Mouse (Mus musculus) forebrain, postnatal 0 days (tissue): Measurements from ENCODE around the gene Rbm25. TPM values are rescaled to one million over a fixed set of nuclear protein-coding genes. Genes with fewer than 3 reads are reported as not detected.

Experiments
- ATAC-seq: fragments of 200-750 bp; cut with Nextera tagmentation; 2 replicates; pipeline ENCODE4 v1.8.0; 2017; ENCODE audit warnings: mild to moderate bottlenecking, moderate library complexity
- DNase-seq: peaks from one replicate; pipeline ENCODE4 v3.0.0-alpha.2; 2015
- H3K27ac ChIP-seq: fragments of 300-500 bp; sonication (generic); 2 replicates; pipeline ENCODE4 v1.5.1; 2014; ENCODE audit warnings: low read depth, mild to moderate bottlenecking, antibody characterized with exemption, low read length, moderate library complexity, mixed read lengths
- H3K27me3 ChIP-seq: fragments of 300-500 bp; sonication (generic); 2 replicates; pipeline ENCODE4 v1.6.1; 2014; ENCODE audit warnings: mild to moderate bottlenecking, low read length, mixed read lengths; ENCODE audit not compliant: insufficient read depth
- H3K36me3 ChIP-seq: fragments of 300-500 bp; sonication (generic); 2 replicates; pipeline ENCODE4 v1.6.1; 2014; ENCODE audit warnings: mild to moderate bottlenecking, moderate library complexity; ENCODE audit not compliant: insufficient read depth
- H3K4me1 ChIP-seq: fragments of 300-500 bp; sonication (generic); 2 replicates; pipeline ENCODE4 v1.6.1; 2014; ENCODE audit warnings: antibody characterized with exemption; ENCODE audit not compliant: insufficient read depth
- H3K4me2 ChIP-seq: fragments of 300-500 bp; sonication (generic); 2 replicates; pipeline ENCODE4 v1.6.1; 2014; ENCODE audit warnings: low read depth, mild to moderate bottlenecking, moderate library complexity
- H3K4me3 ChIP-seq: fragments of 300-500 bp; sonication (generic); 2 replicates; pipeline ENCODE4 v1.5.1; 2014; ENCODE audit warnings: low read depth, low read length, mixed read lengths
- H3K9ac ChIP-seq: fragments of 300-500 bp; sonication (generic); 2 replicates; pipeline ENCODE4 v1.6.1; 2014; ENCODE audit warnings: mild to moderate bottlenecking
- H3K9me3 ChIP-seq: fragments of 300-500 bp; sonication (generic); 2 replicates; pipeline ENCODE4 v1.6.1; 2016; ENCODE audit warnings: low read length
- CTCF ChIP-seq: sonication (generic); IDR thresholded peaks from 2 replicates; pipeline ENCODE4 v1.5.1; 2016; ENCODE audit warnings: antibody characterized with exemption, control low read depth, low read depth
- WGBS: fragments of 180-500 bp; shearing (Covaris S2); extraction: QIAGEN DNeasy Blood & Tissue Kit; methylation state at CpG from one replicate; pipeline ENCODE4 v1.1.7; 2014; 5-methylcytosine and 5-hydroxymethylcytosine counted together
- polyA plus RNA-seq: library from polyadenylated mRNA; unstranded; fragments of >200 nt; fragmentation: Nextera tagmentation; extraction: Ambion mirVana; gene quantifications from 2 replicates; pipeline ENCODE4 v1.2.1, GENCODE M21; 2015
- total RNA-seq: library from RNA; depleted of rRNA; stranded (reverse); fragments of >200 nt; gene quantifications from 2 replicates; pipeline ENCODE4 v1.2.3, GENCODE M21; 2014; rRNA removed

Gene Rbm25
- total and polyA plus RNA-seq, 2 experiments from 2014 or later: 116 to 227 TPM

DNA sequence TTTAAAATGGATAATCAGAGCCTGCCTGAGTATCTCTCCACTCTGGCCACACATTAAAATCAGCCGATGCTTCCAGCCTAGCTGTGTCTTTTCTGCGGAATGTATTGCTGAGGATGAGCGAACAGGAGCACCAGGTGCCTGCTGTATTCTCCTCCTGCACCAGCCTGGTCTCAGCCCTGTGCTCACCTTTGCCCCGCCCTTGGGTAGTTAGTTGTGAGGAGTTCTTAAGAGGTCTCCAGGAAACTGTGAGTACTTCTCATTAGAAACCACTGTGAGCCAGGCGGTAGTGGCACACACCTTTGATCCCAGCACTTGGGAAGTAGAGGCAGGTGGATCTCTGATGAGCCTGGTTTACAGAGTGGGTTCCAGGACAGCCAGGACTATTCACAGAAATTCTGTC, 101.2 kb downstream of the Rbm25 start:
- Histone ChIP-seq H3K27ac (no peak overlapping the region), H3K4me2 (no peak overlapping the region), H3K4me1 (no peaks in the 10 kb centered on the region), H3K36me3 (peaks cover 81% of the 10 kb centered on the region), H3K27me3 (no peaks in the 10 kb centered on the region), H3K4me3 (no peak overlapping the region), H3K9ac (no peak overlapping the region), H3K9me3 (no peaks in the 10 kb centered on the region)
- ATAC-seq (no peak), DNase-seq (no peak)
- WGBS: 97% methylated on average over 5 of the region's 5 CpGs
- no peak for TF ChIP-seq CTCF

Other genes with a start within 250 kb of the Rbm25 start
- 11.4 and 15.3 TPM in 2 replicates for gene Dpf3, start 143.5 kb upstream of the Rbm25 start, total RNA-seq
- gene Dpf3, start 143.5 kb upstream of the Rbm25 start, polyA plus RNA-seq: 4.9 and 8.1 TPM in 2 replicates
- gene Dcaf4, start 110.8 kb upstream of the Rbm25 start, total RNA-seq: 45.3 and 49.7 TPM in 2 replicates
- 42.4 and 42.7 TPM in 2 replicates for gene Dcaf4, start 110.8 kb upstream of the Rbm25 start, polyA plus RNA-seq
- 29.9 and 40.6 TPM in 2 replicates for gene Zfyve1, start 34.0 kb upstream of the Rbm25 start, total RNA-seq
- 12.8 and 18.5 TPM in 2 replicates for gene Zfyve1, start 34.0 kb upstream of the Rbm25 start, polyA plus RNA-seq
- gene Psen1, start 56.9 kb downstream of the Rbm25 start, total RNA-seq: 47.7 and 51.7 TPM in 2 replicates
- gene Psen1, start 56.9 kb downstream of the Rbm25 start, polyA plus RNA-seq: 47.5 and 58.0 TPM in 2 replicates
- 1.8 and 2.7 TPM in 2 replicates for gene Papln, start 132.4 kb downstream of the Rbm25 start, total RNA-seq
- gene Papln, start 132.4 kb downstream of the Rbm25 start, polyA plus RNA-seq: 0.23 and 0.40 TPM in 2 replicates